Comparison of ENCODE assay signal across 7 mouse cellular contexts in the genomic region with DNA sequence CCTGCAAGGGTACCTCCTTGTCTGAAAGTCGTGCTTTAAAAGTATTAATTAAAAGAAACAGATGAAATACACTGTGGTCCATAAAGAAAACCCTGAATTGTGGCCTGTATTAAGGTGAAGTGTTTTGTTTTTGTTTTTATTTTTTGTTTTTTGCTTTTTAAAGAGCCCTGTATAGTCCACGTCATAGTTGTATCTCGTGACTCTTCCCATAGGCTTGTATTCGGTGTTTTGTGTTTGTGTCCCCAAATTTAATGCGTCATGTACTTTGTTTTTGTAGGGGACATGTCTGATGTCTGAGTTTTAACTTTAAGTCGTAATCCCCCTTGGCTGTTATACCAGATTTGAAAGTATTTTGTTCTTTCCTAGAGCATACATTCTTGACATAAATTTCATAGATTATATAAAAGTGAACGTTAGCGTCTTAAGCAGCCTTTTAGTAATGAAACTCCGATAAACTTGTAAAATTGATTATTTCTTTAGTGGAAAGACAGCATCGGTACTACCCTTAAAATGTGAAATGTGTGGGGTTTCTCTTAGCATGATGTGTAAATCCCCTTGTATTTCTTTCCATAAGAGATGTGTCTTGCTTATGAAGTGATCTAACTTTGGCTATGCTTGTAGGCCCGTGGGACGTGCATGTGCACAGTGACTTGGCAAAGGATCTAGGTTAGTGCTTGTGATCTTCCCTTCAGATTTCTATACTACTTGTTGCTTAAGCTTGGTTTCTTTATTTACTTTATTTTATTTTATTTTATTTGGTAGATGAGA. TPM values are rescaled to one million over a fixed set of nuclear protein-coding genes. Genes with fewer than 3 reads are reported as not detected.
DNase-seq lines count a peak whose midpoint lies in the region; ATAC-seq and TF ChIP-seq lines count a peak whose summit lies in the region.

No protein-coding gene starts in this region.

- H3K36me3 ChIP-seq in embryonic facial prominence, embryonic 14.5 days (ENCODE audit: control insufficient read depth, insufficient read depth, low read length), result peaks cover 6% of the 10 kb centered on the region
- peaks cover 12% of the 10 kb centered on the region for H3K36me3 ChIP-seq in limb, embryonic 14.5 days (ENCODE audit: control insufficient read depth, insufficient read depth, low read length)
- 0 out of 2 replicates have a peak, but pooled peaks cover 3% of the 10 kb centered on the region for H3K36me3 ChIP-seq in stomach, postnatal 0 days (ENCODE audit: control insufficient read depth, insufficient read depth, low read length)

- no peak overlapping the region for H3K27ac ChIP-seq in embryonic facial prominence, embryonic 14.5 days (replicated peaks; ENCODE audit: low read depth, low read length)
- H3K27ac ChIP-seq in limb, embryonic 14.5 days (replicated peaks; ENCODE audit: low read depth, low read length), result no peak overlapping the region
- H3K27ac ChIP-seq in stomach, postnatal 0 days (replicated peaks), result no peak overlapping the region

- TF ChIP-seq POLR2A in limb, embryonic 14.5 days (IDR thresholded peaks at IDR 0.05; ENCODE audit: borderline replicate concordance, extremely low read depth, insufficient read depth, insufficient read length), result no peak

- peak overlapping the region; percentile 64 for H3K4me2 ChIP-seq in embryonic facial prominence, embryonic 14.5 days (ENCODE audit: low read depth, low read length)
- peak overlapping the region; percentile 55 for H3K4me2 ChIP-seq in limb, embryonic 14.5 days (replicated peaks; ENCODE audit: low read depth, low read length, severe bottlenecking)
- H3K4me2 ChIP-seq in stomach, postnatal 0 days (replicated peaks; ENCODE audit: low read depth), result peak overlapping the region; percentile 73

- peak overlapping the region; percentile 74 for H3K4me3 ChIP-seq in embryonic facial prominence, embryonic 14.5 days (ENCODE audit: low read depth, low read length)
- peak overlapping the region; percentile 93 for H3K4me3 ChIP-seq in limb, embryonic 14.5 days (replicated peaks; ENCODE audit: low read length)
- H3K4me3 ChIP-seq in stomach, postnatal 0 days (ENCODE audit: low read depth, low read length), result peak overlapping the region; percentile 87

- TF ChIP-seq CTCF in stomach, postnatal 0 days (IDR thresholded peaks at IDR 0.05; ENCODE audit: low read depth), result no peak

- no peak for ATAC-seq in embryonic facial prominence, embryonic 14.5 days (ENCODE audit: low read depth)
- ATAC-seq in limb, embryonic 14.5 days (ENCODE audit: low FRiP score, low read depth), result no peak
- no peak for ATAC-seq in stomach, postnatal 0 days (ENCODE audit: low FRiP score, low TSS enrichment)

- peak; percentile 5 for DNase-seq in right cerebral cortex, adult 18-20 months
- DNase-seq in right cerebral cortex, postnatal 10 days (ENCODE audit: low spot score in 2 of 2), result no peak
- DNase-seq in embryonic facial prominence, embryonic 14.5 days (ENCODE audit: low spot score), result no peak
- DNase-seq in limb, embryonic 14.5 days (ENCODE audit: low spot score), result no peak
- DNase-seq in stomach, postnatal 0 days (ENCODE audit: low spot score), result no peak
- DNase-seq in layer of hippocampus, postnatal 14 days (ENCODE audit: low spot score in 2 of 2), result no peak
- no peak for DNase-seq in yolk sac, embryonic 10.5 days (ENCODE audit: low spot score)

- H3K9ac ChIP-seq in embryonic facial prominence, embryonic 14.5 days (ENCODE audit: low read depth, low read length), result peak overlapping the region; percentile 87
- H3K9ac ChIP-seq in limb, embryonic 14.5 days (ENCODE audit: low read depth, low read length, severe bottlenecking), result peak overlapping the region; percentile 93
- peak overlapping the region; percentile 94 for H3K9ac ChIP-seq in stomach, postnatal 0 days (ENCODE audit: low read length)

- no peak for TF ChIP-seq EP300 in stomach, postnatal 0 days (optimal IDR thresholded peaks at IDR 0.05)

- H3K27me3 ChIP-seq in embryonic facial prominence, embryonic 14.5 days (replicated peaks; ENCODE audit: control insufficient read depth, insufficient read depth, low read length), result no peaks in the 10 kb centered on the region
- H3K27me3 ChIP-seq in limb, embryonic 14.5 days (ENCODE audit: control insufficient read depth, insufficient read depth, low read length), result no peaks in the 10 kb centered on the region
- no peaks in the 10 kb centered on the region for H3K27me3 ChIP-seq in stomach, postnatal 0 days (ENCODE audit: control insufficient read depth, insufficient read depth, low read length)

- no peaks in the 10 kb centered on the region for H3K9me3 ChIP-seq in embryonic facial prominence, embryonic 14.5 days (ENCODE audit: control insufficient read depth, low read length)
- no peaks in the 10 kb centered on the region for H3K9me3 ChIP-seq in limb, embryonic 14.5 days (ENCODE audit: control insufficient read depth, low read length)
- no peaks in the 10 kb centered on the region for H3K9me3 ChIP-seq in stomach, postnatal 0 days (ENCODE audit: control insufficient read depth, low read length)

- 45% methylated on average over 12 of the region's 12 CpGs for WGBS in embryonic facial prominence, embryonic 14.5 days
- WGBS in limb, embryonic 14.5 days, result 45% methylated on average over 12 of the region's 12 CpGs
- 29% methylated on average over 12 of the region's 12 CpGs for WGBS in stomach, postnatal 0 days

- peaks cover 11% of the 10 kb centered on the region for H3K4me1 ChIP-seq in embryonic facial prominence, embryonic 14.5 days (ENCODE audit: control insufficient read depth, insufficient read depth, low read length)
- H3K4me1 ChIP-seq in limb, embryonic 14.5 days (ENCODE audit: control insufficient read depth, insufficient read depth, low read length), result peaks cover 12% of the 10 kb centered on the region
- H3K4me1 ChIP-seq in stomach, postnatal 0 days (replicated peaks; ENCODE audit: control insufficient read depth, insufficient read depth), result no peaks in the 10 kb centered on the region

RNA-seq across cellular contexts. Expression of gene Fip1l1, which starts 1.1 kb away (rescaled TPM):
- 66.1 and 66.4 TPM in 2 replicates for polyA plus RNA-seq in embryonic facial prominence, embryonic 14.5 days (2014; fragmentation: Nextera tagmentation; extraction: Ambion mirVana)
- 82.0 and 92.0 TPM in 2 replicates for polyA plus RNA-seq in limb, embryonic 14.5 days (2012; rRNA removed)
- polyA plus RNA-seq in limb, embryonic 14.5 days (2014; fragmentation: Nextera tagmentation; extraction: Ambion mirVana), result 69.7 and 81.0 TPM in 2 replicates
- polyA plus RNA-seq in stomach, postnatal 0 days (2015; fragmentation: Nextera tagmentation; extraction: Ambion mirVana), result 33.3 and 33.5 TPM in 2 replicates
- 10 to 100 TPM; 64.9 to 66.1 TPM for total RNA-seq in layer of hippocampus, postnatal 14 days (2021)

RNA-seq across cellular contexts. Expression of gene Scfd2, which starts 4.8 kb away (rescaled TPM):
- 19.8 and 21.3 TPM in 2 replicates for polyA plus RNA-seq in embryonic facial prominence, embryonic 14.5 days (2014; fragmentation: Nextera tagmentation; extraction: Ambion mirVana)
- 9.6 and 13.5 TPM in 2 replicates for polyA plus RNA-seq in limb, embryonic 14.5 days (2012; rRNA removed)
- polyA plus RNA-seq in limb, embryonic 14.5 days (2014; fragmentation: Nextera tagmentation; extraction: Ambion mirVana), result 16.2 and 17.4 TPM in 2 replicates
- 14.3 and 15.2 TPM in 2 replicates for polyA plus RNA-seq in stomach, postnatal 0 days (2015; fragmentation: Nextera tagmentation; extraction: Ambion mirVana)
- total RNA-seq in layer of hippocampus, postnatal 14 days (2021), result 10 to 100 TPM; 27.1 to 29.9 TPM
